In genomic region chr5:139449161-139449791, GRCm38 (mm10) we compare ENCODE assay signal across 8 mouse cellular contexts. TPM values are rescaled to one million over a fixed set of nuclear protein-coding genes. Genes with fewer than 3 reads are reported as not detected.
A peak's percentile ranks its signal among the peaks of the same experiment; 100 is the strongest.
DNase-seq lines count a peak whose midpoint lies in the region; ATAC-seq and TF ChIP-seq lines count a peak whose summit lies in the region.

No protein-coding gene starts in this region.

- H3K27ac ChIP-seq in liver, embryonic 11.5 days (ENCODE audit: low read depth, low read length): peak overlapping the region; percentile 61
- H3K27ac ChIP-seq in embryonic facial prominence, embryonic 14.5 days (replicated peaks; ENCODE audit: low read depth, low read length): no peak overlapping the region
- peak overlapping the region; percentile 47 for H3K27ac ChIP-seq in kidney, postnatal 0 days
- H3K27ac ChIP-seq in midbrain, embryonic 14.5 days (replicated peaks; ENCODE audit: low read depth, low read length): peak overlapping the region; percentile 49; the same call in 1 of the 2 replicates

- H3K9me3 ChIP-seq in liver, embryonic 11.5 days (ENCODE audit: control insufficient read depth, low read length): no peaks in the 10 kb centered on the region
- no peaks in the 10 kb centered on the region for H3K9me3 ChIP-seq in embryonic facial prominence, embryonic 14.5 days (ENCODE audit: control insufficient read depth, low read length)
- H3K9me3 ChIP-seq in kidney, postnatal 0 days (replicated peaks; ENCODE audit: low read length): no peaks in the 10 kb centered on the region
- no peaks in the 10 kb centered on the region for H3K9me3 ChIP-seq in midbrain, embryonic 14.5 days (ENCODE audit: control insufficient read depth, low read length)

- H3K9ac ChIP-seq in liver, embryonic 11.5 days (ENCODE audit: low read depth, low read length): no peak overlapping the region
- H3K9ac ChIP-seq in embryonic facial prominence, embryonic 14.5 days (ENCODE audit: low read depth, low read length): no peak overlapping the region
- H3K9ac ChIP-seq in kidney, postnatal 0 days (ENCODE audit: low read depth, low read length): no peak overlapping the region
- no peak overlapping the region; the same call in 1 of the 2 replicates for H3K9ac ChIP-seq in midbrain, embryonic 14.5 days (replicated peaks; ENCODE audit: low read length)

- no peak for DNase-seq in liver, embryonic 11.5 days (ENCODE audit: low spot score)
- no peak for DNase-seq in liver
- no peak for DNase-seq in embryonic facial prominence, embryonic 14.5 days (ENCODE audit: low spot score)
- DNase-seq in kidney, postnatal 0 days (ENCODE audit: low spot score): no peak
- no peak for DNase-seq in midbrain, embryonic 14.5 days
- no peak for DNase-seq in embryo, embryonic 10.5 days (ENCODE audit: low spot score)
- DNase-seq in gastrocnemius, postnatal 25 days: no peak
- DNase-seq in left cerebral cortex, postnatal 14 days (ENCODE audit: low spot score in 2 of 2): no peak

- no peaks in the 10 kb centered on the region for H3K27me3 ChIP-seq in liver, embryonic 11.5 days (replicated peaks; ENCODE audit: control insufficient read depth, insufficient read depth, low read length)
- H3K27me3 ChIP-seq in embryonic facial prominence, embryonic 14.5 days (replicated peaks; ENCODE audit: control insufficient read depth, insufficient read depth, low read length): no peaks in the 10 kb centered on the region
- no peaks in the 10 kb centered on the region for H3K27me3 ChIP-seq in kidney, postnatal 0 days (ENCODE audit: insufficient read depth, low read length)
- no peaks in the 10 kb centered on the region for H3K27me3 ChIP-seq in midbrain, embryonic 14.5 days (ENCODE audit: control insufficient read depth, insufficient read depth, low read length)

- 41% methylated on average over 5 of the region's 5 CpGs for WGBS in liver, embryonic 11.5 days
- WGBS in embryonic facial prominence, embryonic 14.5 days: 48% methylated on average over 5 of the region's 5 CpGs
- WGBS in kidney, postnatal 0 days: 38% methylated on average over 5 of the region's 5 CpGs
- WGBS in midbrain, embryonic 14.5 days: 49% methylated on average over 5 of the region's 5 CpGs

- H3K4me3 ChIP-seq in liver, embryonic 11.5 days (ENCODE audit: low read depth, low read length): no peak overlapping the region
- no peak overlapping the region for H3K4me3 ChIP-seq in embryonic facial prominence, embryonic 14.5 days (ENCODE audit: low read depth, low read length)
- no peak overlapping the region for H3K4me3 ChIP-seq in kidney, postnatal 0 days (replicated peaks; ENCODE audit: low read depth, low read length)
- H3K4me3 ChIP-seq in midbrain, embryonic 14.5 days (replicated peaks; ENCODE audit: low read depth, low read length): no peak overlapping the region

- TF ChIP-seq CTCF in kidney, postnatal 0 days (IDR thresholded peaks at IDR 0.05; ENCODE audit: low read depth): no peak

- H3K4me2 ChIP-seq in liver, embryonic 11.5 days: no peak overlapping the region
- H3K4me2 ChIP-seq in embryonic facial prominence, embryonic 14.5 days (ENCODE audit: low read depth, low read length): no peak overlapping the region
- H3K4me2 ChIP-seq in kidney, postnatal 0 days (ENCODE audit: low read length): no peak overlapping the region
- H3K4me2 ChIP-seq in midbrain, embryonic 14.5 days (ENCODE audit: low read length): no peak overlapping the region

- intact Hi-C loops in left cerebral cortex, postnatal 14 days (cut with DNase I): no loop called here

- H3K36me3 ChIP-seq in liver, embryonic 11.5 days (ENCODE audit: control insufficient read depth, insufficient read depth, low read length): peaks cover 3% of the 10 kb centered on the region; the same call in 1 of the 2 replicates
- no peaks in the 10 kb centered on the region for H3K36me3 ChIP-seq in embryonic facial prominence, embryonic 14.5 days (ENCODE audit: control insufficient read depth, insufficient read depth, low read length)
- no peaks in the 10 kb centered on the region for H3K36me3 ChIP-seq in kidney, postnatal 0 days (ENCODE audit: insufficient read depth, low read length)
- no peaks in the 10 kb centered on the region for H3K36me3 ChIP-seq in midbrain, embryonic 14.5 days (ENCODE audit: control insufficient read depth, insufficient read depth, low read length)

- H3K4me1 ChIP-seq in liver, embryonic 11.5 days (replicated peaks; ENCODE audit: control insufficient read depth, insufficient read depth, low read length): peaks cover 14% of the 10 kb centered on the region
- no peaks in the 10 kb centered on the region for H3K4me1 ChIP-seq in embryonic facial prominence, embryonic 14.5 days (ENCODE audit: control insufficient read depth, insufficient read depth, low read length)
- peaks cover 8% of the 10 kb centered on the region; the same call in 1 of the 2 replicates for H3K4me1 ChIP-seq in kidney, postnatal 0 days (replicated peaks; ENCODE audit: insufficient read depth, low read length)
- no peaks in the 10 kb centered on the region for H3K4me1 ChIP-seq in midbrain, embryonic 14.5 days (ENCODE audit: control insufficient read depth, insufficient read depth, low read length)

- ATAC-seq in liver, embryonic 11.5 days (replicated peaks; ENCODE audit: low FRiP score): no peak; the same call in 1 of the 2 replicates
- ATAC-seq in embryonic facial prominence, embryonic 14.5 days (ENCODE audit: low read depth): 0 out of 2 replicates have a peak, but pooled peaks have one; percentile 28
- no peak for ATAC-seq in kidney, postnatal 0 days (replicated peaks; ENCODE audit: low FRiP score, low read depth)
- ATAC-seq in midbrain, embryonic 14.5 days (ENCODE audit: low FRiP score, low TSS enrichment): no peak

RNA-seq across cellular contexts. Expression of gene 3110082I17Rik, which starts 11.1 kb away (rescaled TPM):
- polyA plus RNA-seq in liver, embryonic 11.5 days (2014; fragmentation: Nextera tagmentation; extraction: Ambion mirVana): 49.4 and 52.0 TPM in 2 replicates
- 24.7 and 30.9 TPM in 2 replicates for polyA plus RNA-seq in embryonic facial prominence, embryonic 14.5 days (2014; fragmentation: Nextera tagmentation; extraction: Ambion mirVana)
- 25.6 and 26.6 TPM in 2 replicates for polyA plus RNA-seq in kidney, postnatal 0 days (2015; fragmentation: Nextera tagmentation; extraction: Ambion mirVana)
- 10.8 and 12.8 TPM in 2 replicates for polyA plus RNA-seq in midbrain, embryonic 14.5 days (2014; fragmentation: Nextera tagmentation; extraction: Ambion mirVana)
- 1 to 10 TPM; 7.8 to 8.0 TPM for total RNA-seq in gastrocnemius, postnatal 25 days (2021)
- 10 to 100 TPM; 16.6 to 17.6 TPM for total RNA-seq in left cerebral cortex, postnatal 14 days (2021)

RNA-seq across cellular contexts. Expression of gene Gper1, which starts 26.3 kb away (rescaled TPM):
- 0.38 and 0.58 TPM in 2 replicates for polyA plus RNA-seq in liver, embryonic 11.5 days (2014; fragmentation: Nextera tagmentation; extraction: Ambion mirVana)
- 5.1 and 6.7 TPM in 2 replicates for polyA plus RNA-seq in embryonic facial prominence, embryonic 14.5 days (2014; fragmentation: Nextera tagmentation; extraction: Ambion mirVana)
- 11.3 and 11.9 TPM in 2 replicates for polyA plus RNA-seq in kidney, postnatal 0 days (2015; fragmentation: Nextera tagmentation; extraction: Ambion mirVana)
- 9.2 and 9.6 TPM in 2 replicates for polyA plus RNA-seq in midbrain, embryonic 14.5 days (2014; fragmentation: Nextera tagmentation; extraction: Ambion mirVana)
- total RNA-seq in gastrocnemius, postnatal 25 days (2021): 1 to 10 TPM in 1 of 2 experiments, under 1 TPM in 1; 0.82 to 1.6 TPM
- total RNA-seq in left cerebral cortex, postnatal 14 days (2021): 1 to 10 TPM; 4.4 to 4.7 TPM

RNA-seq across cellular contexts. Expression of gene Zfand2a, which starts 35.1 kb away (rescaled TPM):
- 4.6 and 5.7 TPM in 2 replicates for polyA plus RNA-seq in liver, embryonic 11.5 days (2014; fragmentation: Nextera tagmentation; extraction: Ambion mirVana)
- polyA plus RNA-seq in embryonic facial prominence, embryonic 14.5 days (2014; fragmentation: Nextera tagmentation; extraction: Ambion mirVana): 5.4 and 10.8 TPM in 2 replicates
- 6.8 and 7.6 TPM in 2 replicates for polyA plus RNA-seq in kidney, postnatal 0 days (2015; fragmentation: Nextera tagmentation; extraction: Ambion mirVana)
- 14.0 and 14.1 TPM in 2 replicates for polyA plus RNA-seq in midbrain, embryonic 14.5 days (2014; fragmentation: Nextera tagmentation; extraction: Ambion mirVana)
- total RNA-seq in gastrocnemius, postnatal 25 days (2021): 1 to 10 TPM; 7.3 to 8.2 TPM
- total RNA-seq in left cerebral cortex, postnatal 14 days (2021): 10 to 100 TPM; 83.3 to 95.8 TPM

RNA-seq across cellular contexts. Expression of gene C130050O18Rik, which starts 44.2 kb away (rescaled TPM):
- polyA plus RNA-seq in liver, embryonic 11.5 days (2014; fragmentation: Nextera tagmentation; extraction: Ambion mirVana): 1.5 and 1.6 TPM in 2 replicates
- polyA plus RNA-seq in embryonic facial prominence, embryonic 14.5 days (2014; fragmentation: Nextera tagmentation; extraction: Ambion mirVana): 5.2 and 5.5 TPM in 2 replicates
- 1.2 and 1.5 TPM in 2 replicates for polyA plus RNA-seq in kidney, postnatal 0 days (2015; fragmentation: Nextera tagmentation; extraction: Ambion mirVana)
- 0.29 and 0.58 TPM in 2 replicates for polyA plus RNA-seq in midbrain, embryonic 14.5 days (2014; fragmentation: Nextera tagmentation; extraction: Ambion mirVana)
- total RNA-seq in gastrocnemius, postnatal 25 days (2021): under 1 TPM; 0.32 to 0.61 TPM
- total RNA-seq in left cerebral cortex, postnatal 14 days (2021): under 1 TPM in 1 of 2 experiments, not detected in 1; 0.23 TPM
